Mouse (Mus musculus) hindbrain, embryonic 11.5 days (tissue): ENCODE data around the gene Ssmem1. TPM values are rescaled to one million over a fixed set of nuclear protein-coding genes. Genes with fewer than 3 reads are reported as not detected.

ENCODE experiments used
- ATAC-seq: fragments of 200-750 bp; cut with Nextera tagmentation; 2 replicates; pipeline ENCODE4 v1.8.0; 2017; ENCODE audit warnings: mild to moderate bottlenecking, moderate TSS enrichment, moderate library complexity; ENCODE audit not compliant: low FRiP score
- DNase-seq: peaks from one replicate; pipeline ENCODE4 v3.0.0-alpha.2; 2015; ENCODE audit warnings: low spot score
- H3K27ac ChIP-seq: fragments of 300-500 bp; sonication (generic); 2 replicates; pipeline ENCODE4 v1.5.1; 2014; ENCODE audit warnings: mild to moderate bottlenecking, low read depth, low read length
- H3K27me3 ChIP-seq: fragments of 300-500 bp; sonication (generic); 2 replicates; pipeline ENCODE4 v1.6.1; 2014; ENCODE audit warnings: mild to moderate bottlenecking, low read length, moderate library complexity, mixed read lengths; ENCODE audit not compliant: control insufficient read depth, insufficient read depth
- H3K36me3 ChIP-seq: fragments of 300-500 bp; sonication (generic); 2 replicates; pipeline ENCODE4 v1.6.1; 2014; ENCODE audit warnings: mild to moderate bottlenecking, low read length, moderate library complexity, mixed read lengths; ENCODE audit not compliant: control insufficient read depth, insufficient read depth
- H3K4me1 ChIP-seq: fragments of 300-500 bp; sonication (generic); replicated peaks from 2 replicates; pipeline ENCODE4 v1.6.1; 2014; ENCODE audit warnings: low read length, mixed read lengths; ENCODE audit not compliant: control insufficient read depth, insufficient read depth
- H3K4me2 ChIP-seq: fragments of 300-500 bp; sonication (generic); replicated peaks from 2 replicates; pipeline ENCODE4 v1.6.1; 2014; ENCODE audit warnings: mild to moderate bottlenecking, low read depth, low read length
- H3K4me3 ChIP-seq: fragments of 300-500 bp; sonication (generic); 2 replicates; pipeline ENCODE4 v1.5.1; 2014; ENCODE audit warnings: low read depth, low read length
- H3K9ac ChIP-seq: fragments of 300-500 bp; sonication (generic); 2 replicates; pipeline ENCODE4 v1.6.1; 2014; ENCODE audit warnings: low read depth, low read length
- H3K9me3 ChIP-seq: fragments of 300-500 bp; sonication (generic); 2 replicates; pipeline ENCODE4 v1.6.1; 2016; ENCODE audit warnings: low read length; ENCODE audit not compliant: control insufficient read depth
- WGBS: fragments of 180-500 bp; shearing (Covaris S2); extraction: QIAGEN DNeasy Blood & Tissue Kit; methylation state at CpG from one replicate; pipeline ENCODE4 v1.1.7; 2014; 5-methylcytosine and 5-hydroxymethylcytosine counted together
- polyA plus RNA-seq: library from polyadenylated mRNA; unstranded; fragments of >200 nt; fragmentation: Nextera tagmentation; extraction: Ambion mirVana; gene quantifications from 2 replicates; pipeline ENCODE4 v1.2.1, GENCODE M21; 2014

Ssmem1 gene
- polyA plus RNA-seq, 1 experiment from 2014 or later: 0.37 TPM

- no peak for DNase-seq
- no peak for ATAC-seq
- Histone ChIP-seq H3K9me3 (no peaks in the 10 kb centered on the region), H3K4me2 (no peak overlapping the region), H3K4me3 (no peak overlapping the region), H3K27ac (no peak overlapping the region), H3K36me3 (no peaks in the 10 kb centered on the region), H3K9ac (no peak overlapping the region), H3K27me3 (no peaks in the 10 kb centered on the region), H3K4me1 (peaks cover 2% of the 10 kb centered on the region; the same call in 1 of the 2 replicates)
- 89% methylated on average over 5 of the region's 5 CpGs for WGBS
Measured at GRCm38 (mm10) chr6:30554621-30555170, 45.0 kb downstream of the Ssmem1 start.

DNA sequence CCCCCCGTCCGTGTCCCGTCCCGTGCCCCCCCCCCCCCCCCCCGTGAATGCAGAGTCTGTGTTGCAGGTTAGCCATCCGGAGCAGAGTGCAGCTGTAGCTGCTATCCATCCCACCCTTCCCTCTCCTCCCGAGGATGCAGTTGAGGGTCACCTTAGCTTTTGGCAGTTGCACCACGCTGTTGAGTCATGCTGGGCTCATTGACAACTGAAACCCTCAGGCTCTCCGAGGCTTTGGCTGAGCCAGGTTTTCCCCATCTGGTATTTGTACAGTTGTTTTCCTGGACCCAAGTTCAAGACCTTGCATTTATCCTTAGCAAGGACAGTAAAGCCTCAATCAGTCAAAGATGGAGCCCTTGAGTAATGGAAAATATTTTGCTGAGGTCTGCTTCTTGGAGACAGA, 46.4 kb downstream of the Ssmem1 start:
- H3K9ac ChIP-seq: no peak overlapping the region
- H3K4me3 ChIP-seq: no peak overlapping the region
- DNase-seq (no peak), ATAC-seq (no peak)
- H3K36me3 ChIP-seq: no peaks in the 10 kb centered on the region
- WGBS: 0% methylated on average over 4 of the region's 9 CpGs
- H3K27me3 ChIP-seq: no peaks in the 10 kb centered on the region
- no peak overlapping the region for H3K27ac ChIP-seq
- H3K4me2 ChIP-seq: no peak overlapping the region
- peaks cover 2% of the 10 kb centered on the region; the same call in 1 of the 2 replicates for H3K4me1 ChIP-seq
- H3K9me3 ChIP-seq: no peaks in the 10 kb centered on the region

DNA sequence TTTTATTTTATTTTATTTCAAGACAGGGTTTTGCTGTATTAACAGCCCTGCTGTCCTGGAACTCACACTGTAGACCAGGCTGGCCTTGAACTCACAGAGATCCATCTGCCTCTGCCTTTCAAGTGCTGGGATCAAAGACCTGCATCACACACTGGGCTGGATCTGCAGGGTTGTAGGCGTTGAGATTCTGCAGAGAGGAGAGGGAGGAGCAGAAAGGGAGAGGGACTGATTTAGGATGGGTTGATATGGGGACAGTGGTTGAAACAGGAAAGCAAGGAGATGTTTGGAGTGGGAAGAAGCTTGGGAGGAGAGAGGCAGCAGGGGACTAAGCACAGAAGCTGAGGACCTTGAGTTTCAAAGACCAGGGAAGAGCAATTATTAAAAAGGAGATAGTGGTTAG, 50.1 kb downstream of the Ssmem1 start:
- Histone ChIP-seq H3K4me2 (no peak overlapping the region), H3K36me3 (no peaks in the 10 kb centered on the region), H3K4me3 (no peak overlapping the region), H3K9ac (no peak overlapping the region), H3K27me3 (no peaks in the 10 kb centered on the region), H3K4me1 (no peaks in the 10 kb centered on the region), H3K9me3 (no peaks in the 10 kb centered on the region), H3K27ac (no peak overlapping the region)
- WGBS: 45% methylated on average over 1 of the region's 1 CpGs
- ATAC-seq (no peak), DNase-seq (no peak)

DNA sequence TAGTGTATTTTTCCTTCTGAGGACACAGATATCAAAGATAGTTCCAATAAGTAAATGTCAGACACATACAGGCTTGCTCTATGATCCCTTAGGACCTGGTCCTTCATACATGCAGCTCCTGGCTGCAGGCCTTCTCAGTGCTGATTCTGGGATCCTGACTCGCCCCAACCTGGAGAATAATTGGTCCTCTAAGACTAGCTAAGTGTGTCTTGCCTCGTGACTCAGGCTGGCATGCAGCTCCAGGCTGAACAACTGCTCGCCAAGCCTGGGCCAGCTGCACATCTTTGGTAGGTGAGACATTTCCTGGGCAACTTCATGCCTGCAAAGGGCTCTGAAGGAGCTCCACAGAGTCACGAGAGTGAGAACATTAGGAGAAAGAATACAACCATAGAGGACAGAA, 52.5 kb downstream of the Ssmem1 start:
- 82% methylated on average over 4 of the region's 4 CpGs for WGBS
- Histone ChIP-seq H3K4me2 (no peak overlapping the region), H3K27me3 (no peaks in the 10 kb centered on the region), H3K9ac (no peak overlapping the region), H3K9me3 (no peaks in the 10 kb centered on the region), H3K4me3 (no peak overlapping the region), H3K36me3 (no peaks in the 10 kb centered on the region), H3K4me1 (no peaks in the 10 kb centered on the region), H3K27ac (no peak overlapping the region)
- ATAC-seq (no peak), DNase-seq (no peak)

DNA sequence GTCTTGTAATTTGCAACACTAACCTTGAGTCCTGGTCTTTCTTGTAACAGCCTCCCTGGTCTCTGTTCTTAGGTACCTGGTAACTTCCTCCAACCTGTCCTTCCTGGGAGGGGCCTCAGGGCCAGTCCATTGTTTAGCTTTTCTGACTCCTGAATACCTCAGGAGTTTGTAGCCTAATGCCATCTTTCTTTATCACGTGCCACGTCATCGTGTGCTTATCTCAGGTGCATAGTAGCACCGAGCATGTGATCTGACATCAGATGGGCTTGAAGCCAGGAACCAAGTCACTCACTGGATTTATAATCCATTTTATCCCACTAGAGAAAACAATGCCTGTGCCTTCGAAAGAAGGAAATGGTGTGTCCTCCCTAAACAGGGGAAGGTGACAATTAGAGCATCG, 53.9 kb downstream of the Ssmem1 start:
- no peaks in the 10 kb centered on the region for H3K36me3 ChIP-seq
- no peak for DNase-seq
- no peak for ATAC-seq
- H3K9ac ChIP-seq: no peak overlapping the region
- H3K9me3 ChIP-seq: no peaks in the 10 kb centered on the region
- H3K27me3 ChIP-seq: no peaks in the 10 kb centered on the region
- H3K4me1 ChIP-seq: no peaks in the 10 kb centered on the region
- H3K27ac ChIP-seq: no peak overlapping the region
- no peak overlapping the region for H3K4me3 ChIP-seq
- H3K4me2 ChIP-seq: no peak overlapping the region
- 88% methylated on average over 6 of the region's 6 CpGs for WGBS

GRCm38 (mm10) chr6:30564051-30564450, 54.4 kb downstream of the Ssmem1 start:
- Histone ChIP-seq H3K36me3 (no peaks in the 10 kb centered on the region), H3K4me1 (no peaks in the 10 kb centered on the region), H3K9me3 (no peaks in the 10 kb centered on the region), H3K4me3 (no peak overlapping the region), H3K27me3 (no peaks in the 10 kb centered on the region), H3K27ac (no peak overlapping the region), H3K4me2 (no peak overlapping the region), H3K9ac (no peak overlapping the region)
- DNase-seq (no peak), ATAC-seq (no peak)
- 90% methylated on average over 6 of the region's 6 CpGs for WGBS

GRCm38 (mm10) chr6:30568069-30568468, 58.4 kb downstream of the Ssmem1 start, which contains the start of gene Cpa4:
Cpa4 (plus strand) TSS chr6:30568369.
- no peaks in the 10 kb centered on the region for H3K36me3 ChIP-seq

GRCm38 (mm10) chr6:30569331-30569730, 59.7 kb downstream of the Ssmem1 start:
- no peak for ATAC-seq
- H3K27ac ChIP-seq: no peak overlapping the region

More at GRCm38 (mm10) chr6:30568069-30568468, 58.4 kb downstream of the Ssmem1 start, which contains the start of gene Cpa4:
- Histone ChIP-seq H3K4me3 (no peak within 1 kb of the TSS), H3K4me1 (no peaks in the 10 kb centered on the region), H3K27ac (no peak within 1 kb of the TSS), H3K4me2 (no peak within 1 kb of the TSS), H3K27me3 (no peaks in the 10 kb centered on the region), H3K9me3 (no peaks in the 10 kb centered on the region), H3K9ac (no peak within 1 kb of the TSS)
- 81% methylated on average over 5 of the region's 5 CpGs for WGBS
- ATAC-seq (no peak), DNase-seq (no peak)

More at GRCm38 (mm10) chr6:30569331-30569730, 59.7 kb downstream of the Ssmem1 start:
- Histone ChIP-seq H3K9ac (no peak overlapping the region), H3K36me3 (no peaks in the 10 kb centered on the region), H3K4me2 (no peak overlapping the region), H3K4me1 (no peaks in the 10 kb centered on the region), H3K4me3 (no peak overlapping the region), H3K27me3 (no peaks in the 10 kb centered on the region), H3K9me3 (no peaks in the 10 kb centered on the region)
- DNase-seq: no peak
- WGBS: 94% methylated on average over 10 of the region's 10 CpGs
